Mouse (Mus musculus): ENCODE results near the gene Dscam. TPM values are rescaled to one million over a fixed set of nuclear protein-coding genes. Genes with fewer than 3 reads are reported as not detected.
A peak's percentile ranks its signal among the peaks of the same experiment; 100 is the strongest.

Dscam gene
- polyA plus RNA-seq, 1 experiment from 2014 or later = 0.05 TPM

DNA sequence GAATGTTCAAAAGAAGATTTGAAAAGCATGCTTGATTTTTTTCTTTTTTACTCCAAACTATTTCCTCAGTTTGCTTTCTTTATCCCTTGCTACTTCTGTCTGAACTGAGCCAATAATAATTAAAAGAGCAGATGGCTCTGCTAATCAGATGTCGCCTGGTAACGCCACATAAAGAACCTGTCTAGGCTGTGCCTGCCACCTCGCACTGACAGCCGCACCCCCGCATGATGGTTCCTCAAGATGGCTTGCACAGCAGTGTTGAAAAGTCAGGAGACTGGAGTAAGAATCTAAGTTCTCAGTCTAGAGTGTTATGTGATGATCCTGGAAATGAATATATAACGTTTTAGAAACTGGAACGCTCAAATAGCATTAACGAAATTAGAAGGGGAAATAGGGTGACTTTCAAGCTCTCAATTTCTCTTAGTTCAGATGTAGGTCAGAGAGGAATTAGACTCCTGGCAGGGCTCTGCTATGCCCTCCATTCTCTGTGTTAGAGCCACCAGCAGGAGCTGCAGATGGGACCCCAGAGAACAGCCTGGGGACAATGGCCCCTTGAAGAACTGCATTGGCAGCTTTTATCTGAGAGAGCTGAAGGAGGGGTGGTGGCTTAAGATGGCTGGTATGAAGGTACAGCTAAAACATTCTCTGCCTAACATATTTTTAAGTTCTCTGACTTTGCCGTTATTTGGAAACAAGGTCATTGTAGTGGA, 326.7 kb downstream of the Dscam start:
- WGBS = 56% methylated on average over 9 of the region's 9 CpGs
- Histone ChIP-seq H3K27ac (no peak overlapping the region), H3K4me2 (ENCODE audit: low read length) (no peak overlapping the region), H3K36me3 (ENCODE audit: insufficient read depth, low read length) (no peaks in the 10 kb centered on the region), H3K4me1 (replicated peaks; ENCODE audit: insufficient read depth, low read length) (no peaks in the 10 kb centered on the region), H3K9me3 (replicated peaks; ENCODE audit: low read length) (no peaks in the 10 kb centered on the region), H3K9ac (ENCODE audit: low read depth, low read length) (no peak overlapping the region), H3K27me3 (ENCODE audit: insufficient read depth, low read length) (no peaks in the 10 kb centered on the region), H3K4me3 (replicated peaks; ENCODE audit: low read depth, low read length) (no peak overlapping the region)
- ATAC-seq (replicated peaks; ENCODE audit: low FRiP score, low read depth) = no peak
- DNase-seq (ENCODE audit: low spot score) = peak; percentile 23
- TF ChIP-seq CTCF (IDR thresholded peaks at IDR 0.05; ENCODE audit: low read depth) = no peak

DNA sequence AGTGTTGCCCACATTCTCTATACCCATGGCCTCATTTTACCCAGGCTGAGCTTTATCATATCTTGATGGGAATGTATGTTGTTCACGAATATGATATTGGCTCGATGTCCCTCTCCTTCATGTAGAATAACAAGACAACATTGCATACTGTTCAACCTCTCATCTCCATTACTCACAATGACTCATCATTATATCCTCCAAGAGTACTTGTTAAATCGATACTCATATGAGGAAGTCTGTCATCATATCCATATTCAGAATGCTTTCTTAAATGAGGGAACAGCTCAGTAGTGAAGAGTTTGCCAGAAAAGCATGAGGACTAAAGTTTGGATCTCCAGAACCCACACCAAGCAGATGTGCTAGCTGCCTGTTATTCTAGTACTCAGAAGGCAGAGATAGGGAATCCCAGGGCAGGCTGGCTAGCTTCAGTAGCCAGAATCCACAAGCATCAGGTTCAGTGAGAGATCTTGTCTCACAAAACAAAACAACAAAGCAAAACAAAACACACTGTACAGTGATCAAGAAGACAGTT, 327.7 kb downstream of the Dscam start:
- Histone ChIP-seq H3K4me3 (replicated peaks; ENCODE audit: low read depth, low read length) (no peak overlapping the region), H3K4me2 (ENCODE audit: low read length) (no peak overlapping the region), H3K27me3 (ENCODE audit: insufficient read depth, low read length) (no peaks in the 10 kb centered on the region), H3K27ac (no peak overlapping the region), H3K9ac (ENCODE audit: low read depth, low read length) (no peak overlapping the region), H3K4me1 (replicated peaks; ENCODE audit: insufficient read depth, low read length) (no peaks in the 10 kb centered on the region), H3K9me3 (replicated peaks; ENCODE audit: low read length) (no peaks in the 10 kb centered on the region), H3K36me3 (ENCODE audit: insufficient read depth, low read length) (no peaks in the 10 kb centered on the region)
- no peak for TF ChIP-seq CTCF (IDR thresholded peaks at IDR 0.05; ENCODE audit: low read depth)
- WGBS = 85% methylated on average over 3 of the region's 3 CpGs
- ATAC-seq (replicated peaks; ENCODE audit: low FRiP score, low read depth) = no peak
- DNase-seq (ENCODE audit: low spot score) = no peak

DNA sequence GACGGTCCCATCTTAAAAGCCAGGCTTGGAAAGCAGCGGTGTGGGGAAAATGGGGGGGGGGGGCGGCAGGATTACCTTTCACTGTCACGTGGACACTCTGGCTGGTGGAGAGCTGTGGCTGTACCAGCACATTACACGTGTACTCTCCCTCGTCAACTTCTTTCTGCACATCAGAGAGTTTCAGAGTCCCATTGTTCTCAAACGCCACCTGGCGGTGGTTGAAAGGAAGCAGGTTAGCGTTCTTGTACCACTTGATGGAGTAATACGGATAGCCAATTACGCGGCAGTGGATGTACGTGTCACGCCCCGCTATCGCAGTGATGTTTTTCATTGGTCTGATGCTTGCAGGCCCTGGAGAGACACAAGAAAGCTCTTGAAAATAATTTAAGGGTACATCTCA, 350.9 kb downstream of the Dscam start:
- Histone ChIP-seq H3K27ac (no peak overlapping the region), H3K36me3 (ENCODE audit: insufficient read depth, low read length) (no peaks in the 10 kb centered on the region), H3K4me3 (replicated peaks; ENCODE audit: low read depth, low read length) (no peak overlapping the region), H3K9me3 (replicated peaks; ENCODE audit: low read length) (no peaks in the 10 kb centered on the region), H3K27me3 (ENCODE audit: insufficient read depth, low read length) (no peaks in the 10 kb centered on the region), H3K4me1 (replicated peaks; ENCODE audit: insufficient read depth, low read length) (no peaks in the 10 kb centered on the region), H3K9ac (ENCODE audit: low read depth, low read length) (no peak overlapping the region), H3K4me2 (ENCODE audit: low read length) (no peak overlapping the region)
- WGBS = 29% methylated on average over 16 of the region's 16 CpGs
- peak; percentile 87 for TF ChIP-seq CTCF (IDR thresholded peaks at IDR 0.05; ENCODE audit: low read depth)
- DNase-seq (ENCODE audit: low spot score) (peak; percentile 87), ATAC-seq (replicated peaks; ENCODE audit: low FRiP score, low read depth) (peak; percentile 74)

DNA sequence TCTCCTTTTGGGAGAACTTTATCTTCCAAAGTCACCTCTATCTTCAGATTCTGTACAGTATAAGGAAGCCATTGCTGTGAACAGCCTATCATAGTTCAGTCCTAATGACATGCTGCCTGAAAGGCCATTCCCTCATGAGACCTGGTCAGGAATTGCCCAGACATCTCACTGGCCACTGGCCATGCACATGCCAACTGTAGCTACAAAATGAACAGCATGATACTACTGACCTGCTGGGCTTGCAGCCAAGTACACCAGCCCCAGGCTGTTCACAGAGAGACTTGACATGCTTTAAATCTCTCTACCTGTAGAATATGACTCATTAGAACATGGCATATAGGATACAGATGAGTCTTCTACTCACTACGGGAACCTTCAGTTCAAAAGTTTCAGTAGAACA, 364.3 kb downstream of the Dscam start:
- DNase-seq (ENCODE audit: low spot score) (no peak), ATAC-seq (replicated peaks; ENCODE audit: low FRiP score, low read depth) (no peak)
- no peak overlapping the region for H3K4me3 ChIP-seq (replicated peaks; ENCODE audit: low read depth, low read length)
- no peak overlapping the region for H3K4me2 ChIP-seq (ENCODE audit: low read length)
- no peaks in the 10 kb centered on the region for H3K9me3 ChIP-seq (replicated peaks; ENCODE audit: low read length)
- no peaks in the 10 kb centered on the region for H3K4me1 ChIP-seq (replicated peaks; ENCODE audit: insufficient read depth, low read length)
- H3K27me3 ChIP-seq (ENCODE audit: insufficient read depth, low read length) = no peaks in the 10 kb centered on the region
- no peak overlapping the region for H3K9ac ChIP-seq (ENCODE audit: low read depth, low read length)
- H3K27ac ChIP-seq = no peak overlapping the region
- H3K36me3 ChIP-seq (ENCODE audit: insufficient read depth, low read length) = no peaks in the 10 kb centered on the region
- no peak for TF ChIP-seq CTCF (IDR thresholded peaks at IDR 0.05; ENCODE audit: low read depth)
- 65% methylated on average over 1 of the region's 1 CpGs for WGBS

DNA sequence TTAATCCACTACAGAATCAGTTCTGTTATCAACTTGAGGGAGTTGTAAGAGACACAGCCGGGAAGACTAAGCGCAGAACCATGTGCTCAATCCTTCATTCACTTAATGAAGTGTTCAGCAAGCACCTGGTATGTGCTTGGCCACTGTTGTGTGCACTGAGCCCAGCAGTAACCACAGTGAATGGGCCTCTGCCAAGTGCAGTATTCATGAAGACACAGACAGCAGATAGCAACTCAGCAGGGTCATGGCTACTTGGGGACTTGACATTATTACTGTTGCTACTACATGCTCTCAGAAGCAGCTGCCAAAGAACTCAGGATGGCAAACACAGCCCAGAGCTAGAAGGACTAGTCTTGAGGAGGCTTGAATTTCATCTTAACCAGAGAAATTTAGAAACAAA, 367.9 kb downstream of the Dscam start:
- 75% methylated on average over 2 of the region's 2 CpGs for WGBS
- no peak for DNase-seq (ENCODE audit: low spot score)
- no peak for TF ChIP-seq CTCF (IDR thresholded peaks at IDR 0.05; ENCODE audit: low read depth)
- H3K4me1 ChIP-seq (replicated peaks; ENCODE audit: insufficient read depth, low read length) = no peaks in the 10 kb centered on the region
- H3K27me3 ChIP-seq (ENCODE audit: insufficient read depth, low read length) = no peaks in the 10 kb centered on the region
- no peaks in the 10 kb centered on the region for H3K9me3 ChIP-seq (replicated peaks; ENCODE audit: low read length)
- no peak overlapping the region for H3K4me2 ChIP-seq (ENCODE audit: low read length)
- ATAC-seq (replicated peaks; ENCODE audit: low FRiP score, low read depth) = no peak
- H3K4me3 ChIP-seq (replicated peaks; ENCODE audit: low read depth, low read length) = no peak overlapping the region
- no peak overlapping the region for H3K27ac ChIP-seq
- H3K36me3 ChIP-seq (ENCODE audit: insufficient read depth, low read length) = no peaks in the 10 kb centered on the region
- no peak overlapping the region for H3K9ac ChIP-seq (ENCODE audit: low read depth, low read length)

DNA sequence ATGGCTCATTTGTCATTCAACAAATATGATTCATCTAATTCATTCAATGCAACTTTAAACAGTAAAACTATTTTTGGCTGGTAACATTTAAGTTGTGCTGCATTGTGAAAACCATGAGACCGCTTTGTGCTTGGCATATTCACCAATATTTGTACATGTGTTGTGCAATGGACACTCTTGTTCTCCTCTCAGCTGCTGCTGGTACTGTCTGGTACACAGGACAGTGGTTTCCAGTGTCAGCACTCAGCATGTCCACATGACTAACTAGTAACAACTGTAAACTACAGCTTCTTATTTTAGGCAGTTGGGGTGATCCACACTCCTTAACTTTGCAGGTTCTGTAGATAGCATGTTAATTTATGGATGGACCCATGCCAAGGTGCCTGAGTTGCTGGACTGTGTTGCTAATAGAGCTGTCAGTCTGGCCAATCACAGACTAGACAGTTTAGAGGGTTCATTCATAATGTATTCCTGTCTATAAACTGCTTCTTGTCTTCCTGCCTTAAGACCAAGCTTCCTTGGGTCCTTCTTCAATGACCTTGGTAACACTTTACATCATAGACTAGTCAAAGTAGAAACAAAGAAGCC, 368.8 kb downstream of the Dscam start:
- Histone ChIP-seq H3K9ac (ENCODE audit: low read depth, low read length) (no peak overlapping the region), H3K4me2 (ENCODE audit: low read length) (no peak overlapping the region), H3K36me3 (ENCODE audit: insufficient read depth, low read length) (no peaks in the 10 kb centered on the region), H3K4me3 (replicated peaks; ENCODE audit: low read depth, low read length) (no peak overlapping the region), H3K4me1 (replicated peaks; ENCODE audit: insufficient read depth, low read length) (no peaks in the 10 kb centered on the region), H3K27ac (no peak overlapping the region), H3K9me3 (replicated peaks; ENCODE audit: low read length) (no peaks in the 10 kb centered on the region), H3K27me3 (ENCODE audit: insufficient read depth, low read length) (no peaks in the 10 kb centered on the region)
- DNase-seq (ENCODE audit: low spot score) = no peak
- no peak for TF ChIP-seq CTCF (IDR thresholded peaks at IDR 0.05; ENCODE audit: low read depth)
- ATAC-seq (replicated peaks; ENCODE audit: low FRiP score, low read depth) = no peak
- WGBS = 93% methylated on average over 1 of the region's 1 CpGs

Data from kidney, postnatal 0 days (tissue).